Comparison of ENCODE assay signal across 9 mouse cellular contexts in genomic region chr14:118235361-118235972, GRCm38 (mm10). TPM values are rescaled to one million over a fixed set of nuclear protein-coding genes. Genes with fewer than 3 reads are reported as not detected.
DNase-seq lines count a peak whose midpoint lies in the region; ATAC-seq lines count a peak whose summit lies in the region.
"Had no signal": no experiment of that assay in that cellular context is flagged by ENCODE, and none has a peak within 500 bp of the region (broad histone marks: within the 10 kb centered on the region; RNA-seq: fewer than 3 reads in every experiment).

No protein-coding gene starts in this region.

- H3K9me3 ChIP-seq in forebrain, embryonic 15.5 days = no peaks in the 10 kb centered on the region
- H3K9me3 ChIP-seq in kidney, embryonic 16.5 days (ENCODE audit: low read length) = no peaks in the 10 kb centered on the region
- H3K9me3 ChIP-seq in midbrain, embryonic 15.5 days = no peaks in the 10 kb centered on the region

- H3K4me3 ChIP-seq in forebrain, embryonic 15.5 days = peak overlapping the region; percentile 70
- peak overlapping the region; percentile 59 for H3K4me3 ChIP-seq in kidney, embryonic 16.5 days (ENCODE audit: low read length)
- peak overlapping the region; percentile 49 for H3K4me3 ChIP-seq in midbrain, embryonic 15.5 days

- H3K27ac ChIP-seq in forebrain, embryonic 15.5 days (replicated peaks) = peak overlapping the region; percentile 84
- H3K27ac ChIP-seq in kidney, embryonic 16.5 days (ENCODE audit: low read length) = no peak overlapping the region
- H3K27ac ChIP-seq in midbrain, embryonic 15.5 days = peak overlapping the region; percentile 85

- under 1% methylated on average over 62 of the region's 62 CpGs for WGBS in forebrain, embryonic 15.5 days
- whole genome bisulfite sequencing in kidney, embryonic 16.5 days = under 1% methylated on average over 59 of the region's 62 CpGs
- under 1% methylated on average over 54 of the region's 62 CpGs for WGBS in midbrain, embryonic 15.5 days

- H3K36me3 ChIP-seq in forebrain, embryonic 15.5 days = no peaks in the 10 kb centered on the region
- H3K36me3 ChIP-seq in kidney, embryonic 16.5 days (ENCODE audit: insufficient read depth, low read length) = no peaks in the 10 kb centered on the region
- H3K36me3 ChIP-seq in midbrain, embryonic 15.5 days (replicated peaks) = no peaks in the 10 kb centered on the region

- intact Hi-C loops in left cerebral cortex, postnatal 25 days (cut with DNase I) = loop anchor here (2.0 kb wide), 1 partner anchor 41 kb away; no protein-coding TSS in a partner anchor

- H3K4me1 ChIP-seq in forebrain, embryonic 15.5 days = peaks cover 53% of the 10 kb centered on the region
- H3K4me1 ChIP-seq in kidney, embryonic 16.5 days (ENCODE audit: insufficient read depth, low read length) = peaks cover 29% of the 10 kb centered on the region
- H3K4me1 ChIP-seq in midbrain, embryonic 15.5 days = peaks cover 46% of the 10 kb centered on the region

- no peak for ATAC-seq in forebrain, embryonic 15.5 days (replicated peaks)
- no peak for ATAC-seq in kidney, embryonic 16.5 days (ENCODE audit: low FRiP score, low TSS enrichment)
- no peak for ATAC-seq in midbrain, embryonic 15.5 days (replicated peaks)

- peak overlapping the region; percentile 96 for H3K4me2 ChIP-seq in forebrain, embryonic 15.5 days (replicated peaks)
- H3K4me2 ChIP-seq in kidney, embryonic 16.5 days (replicated peaks; ENCODE audit: low read depth, low read length) = peak overlapping the region; percentile 97
- peak overlapping the region; percentile 74 for H3K4me2 ChIP-seq in midbrain, embryonic 15.5 days

- H3K9ac ChIP-seq in forebrain, embryonic 15.5 days (replicated peaks) = peak overlapping the region; percentile 59
- no peak overlapping the region for H3K9ac ChIP-seq in kidney, embryonic 16.5 days (replicated peaks; ENCODE audit: low read length)
- peak overlapping the region; percentile 45 for H3K9ac ChIP-seq in midbrain, embryonic 15.5 days

- H3K27me3 ChIP-seq in forebrain, embryonic 15.5 days = peaks cover 13% of the 10 kb centered on the region; the same call in 1 of the 2 replicates
- peaks cover 85% of the 10 kb centered on the region for H3K27me3 ChIP-seq in kidney, embryonic 16.5 days (ENCODE audit: insufficient read depth, low read length)
- peaks cover 23% of the 10 kb centered on the region for H3K27me3 ChIP-seq in midbrain, embryonic 15.5 days (replicated peaks)

- DNase-seq in left cerebral cortex, postnatal 25 days (ENCODE audit: low spot score in 2 of 2) = peak; percentile 3 to 34
- DNase-seq in left cerebral cortex, adult 9 months (ENCODE audit: low spot score in 2 of 2) = no peak
- peak; percentile 27 for DNase-seq in adrenal gland, postnatal 14 days
- DNase-seq in cerebellum, adult 11 months = no peak
- DNase-seq in layer of hippocampus, postnatal 36 days = no peak

RNA-seq across cellular contexts. Expression of gene Sox21, which starts 1.4 kb away (rescaled TPM):
- total RNA-seq in left cerebral cortex, postnatal 25 days (2021) = 10 to 100 TPM; 10.2 to 10.5 TPM
- total RNA-seq in adrenal gland, postnatal 14 days (2021) = not detected in 2 replicates
- polyA plus RNA-seq in forebrain, embryonic 15.5 days (2015; fragmentation: Nextera tagmentation; extraction: Ambion mirVana) = 8.0 and 8.8 TPM in 2 replicates
- not detected in 2 replicates for polyA plus RNA-seq in kidney, embryonic 16.5 days (2015; fragmentation: Nextera tagmentation; extraction: Ambion mirVana)
- 9.8 and 11.6 TPM in 2 replicates for polyA plus RNA-seq in midbrain, embryonic 15.5 days (2015; fragmentation: Nextera tagmentation; extraction: Ambion mirVana)
- total RNA-seq in layer of hippocampus, postnatal 36 days (2021) = 10 to 100 TPM; 11.4 to 12.9 TPM
- total RNA-seq: hematopoietic stem cell, adult 5-6 weeks had no signal

RNA-seq across cellular contexts. Expression of gene Gm9376, which starts 31.3 kb away (rescaled TPM):
- total RNA-seq in left cerebral cortex, postnatal 25 days (2021) = not detected
- total RNA-seq in adrenal gland, postnatal 14 days (2021) = not detected in 2 replicates
- not detected in 2 replicates for polyA plus RNA-seq in forebrain, embryonic 15.5 days (2015; fragmentation: Nextera tagmentation; extraction: Ambion mirVana)
- not detected in 2 replicates for polyA plus RNA-seq in kidney, embryonic 16.5 days (2015; fragmentation: Nextera tagmentation; extraction: Ambion mirVana)
- not detected in 2 replicates for polyA plus RNA-seq in midbrain, embryonic 15.5 days (2015; fragmentation: Nextera tagmentation; extraction: Ambion mirVana)
- total RNA-seq in layer of hippocampus, postnatal 36 days (2021) = not detected
- total RNA-seq: hematopoietic stem cell, adult 5-6 weeks had no signal

Comparison
In these comparisons a context has a peak if more than half of its experiments do, and no peak if none do; other contexts are left out.
1. DNase-seq: peak in left cerebral cortex, postnatal 25 days (2 of 2) and adrenal gland, postnatal 14 days (single experiment); none in left cerebral cortex, adult 9 months (0 of 2), cerebellum, adult 11 months (single experiment) and layer of hippocampus, postnatal 36 days (0 of 2).
2. RNA of gene Sox21, which starts 1.4 kb away (total RNA-seq): 11.4 to 12.9 TPM in layer of hippocampus, postnatal 36 days and 10.2 to 10.5 TPM in left cerebral cortex, postnatal 25 days; not detected in adrenal gland, postnatal 14 days; every median in the first group is over 10 times any median in the second.
3. Peak in every context shown above with its lines, with median percentiles within 50 percentile points of each other: H3K4me2 ChIP-seq and H3K4me3 ChIP-seq.